12 mouse cellular contexts compared by ENCODE assay signal in the genomic region with DNA sequence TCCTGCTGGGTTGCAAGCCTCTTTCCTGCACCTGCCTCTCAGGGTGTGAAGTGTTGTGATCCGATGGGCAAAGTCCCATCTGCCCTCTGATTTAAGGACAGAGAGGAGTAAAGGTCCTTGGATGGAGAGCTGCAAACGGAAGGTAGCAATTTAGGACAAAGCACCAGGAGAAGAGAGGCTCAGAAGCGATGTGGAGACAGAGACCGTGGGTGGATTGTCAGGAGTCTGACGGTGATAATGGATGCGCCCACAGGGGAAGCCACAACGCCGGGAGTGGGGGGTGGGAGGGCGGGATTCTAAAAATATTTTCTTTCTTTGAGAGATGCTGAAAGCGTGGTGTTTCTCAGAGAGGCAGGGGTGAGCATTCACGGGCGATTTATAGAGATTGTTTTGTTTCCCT.
A peak's percentile ranks its signal among the peaks of the same experiment; 100 is the strongest.
DNase-seq lines count a peak whose midpoint lies in the region; ATAC-seq lines count a peak whose summit lies in the region.
"Had no signal": no experiment of that assay in that cellular context is flagged by ENCODE, and none has a peak within 500 bp of the region (broad histone marks: within the 10 kb centered on the region; RNA-seq: fewer than 3 reads in every experiment).

No protein-coding gene starts in this region.

- 31% methylated on average over 12 of the region's 12 CpGs for WGBS in heart, embryonic 12.5 days
- 31% methylated on average over 12 of the region's 12 CpGs for WGBS in midbrain, embryonic 14.5 days
- 62% methylated on average over 12 of the region's 12 CpGs for whole genome bisulfite sequencing in midbrain, embryonic 11.5 days

- H3K27me3 ChIP-seq in heart, embryonic 12.5 days (replicated peaks): no peaks in the 10 kb centered on the region
- no peaks in the 10 kb centered on the region for H3K27me3 ChIP-seq in midbrain, embryonic 14.5 days (ENCODE audit: control insufficient read depth, insufficient read depth, low read length)
- no peaks in the 10 kb centered on the region for H3K27me3 ChIP-seq in midbrain, embryonic 11.5 days (ENCODE audit: control insufficient read depth, insufficient read depth, low read length)
- H3K27me3 ChIP-seq: embryonic facial prominence, embryonic 15.5 days; Patski had no signal

- no peak overlapping the region for H3K4me3 ChIP-seq in heart, embryonic 12.5 days
- no peak overlapping the region for H3K4me3 ChIP-seq in midbrain, embryonic 14.5 days (replicated peaks; ENCODE audit: low read depth, low read length)
- H3K4me3 ChIP-seq in midbrain, embryonic 11.5 days (ENCODE audit: low read depth, low read length): no peak overlapping the region
- H3K4me3 ChIP-seq: embryonic facial prominence, embryonic 15.5 days had no signal

- no peaks in the 10 kb centered on the region for H3K36me3 ChIP-seq in heart, embryonic 12.5 days
- H3K36me3 ChIP-seq in midbrain, embryonic 14.5 days (ENCODE audit: control insufficient read depth, insufficient read depth, low read length): no peaks in the 10 kb centered on the region; the same call in 1 of the 2 replicates
- H3K36me3 ChIP-seq in midbrain, embryonic 11.5 days (ENCODE audit: control insufficient read depth, insufficient read depth, low read length): no peaks in the 10 kb centered on the region
- H3K36me3 ChIP-seq: embryonic facial prominence, embryonic 15.5 days had no signal

- DNase-seq in cerebellum, postnatal 36 days: no peak
- DNase-seq in heart, postnatal 10 days: no peak
- DNase-seq in midbrain, embryonic 14.5 days: no peak
- DNase-seq in midbrain, embryonic 11.5 days (ENCODE audit: low spot score, missing footprints): no peak
- peak; percentile 48 for DNase-seq in telencephalon, adult 2 months (ENCODE audit: low read depth, low spot score)
- DNase-seq in spleen, adult 18-20 months: no peak
- DNase-seq: kidney, adult 11 months had no signal

- H3K4me1 ChIP-seq in heart, embryonic 12.5 days (replicated peaks): peaks cover 9% of the 10 kb centered on the region
- peaks cover 24% of the 10 kb centered on the region for H3K4me1 ChIP-seq in midbrain, embryonic 14.5 days (ENCODE audit: control insufficient read depth, insufficient read depth, low read length)
- no peaks in the 10 kb centered on the region for H3K4me1 ChIP-seq in midbrain, embryonic 11.5 days (ENCODE audit: control insufficient read depth, insufficient read depth, low read length)
- H3K4me1 ChIP-seq: embryonic facial prominence, embryonic 15.5 days had no signal

- ATAC-seq in cerebellum, adult (ENCODE audit: insufficient number of reproducible peaks, low FRiP score, low TSS enrichment): peak; percentile 52; the same call in 1 of the 2 replicates
- ATAC-seq in heart, embryonic 12.5 days (ENCODE audit: insufficient number of reproducible peaks, low FRiP score): no peak
- no peak for ATAC-seq in midbrain, embryonic 14.5 days (ENCODE audit: low FRiP score, low TSS enrichment)
- ATAC-seq in midbrain, embryonic 11.5 days (ENCODE audit: low FRiP score): no peak
- ATAC-seq: Patski had no signal

- intact Hi-C loops in heart, postnatal 10 days (cut with DNase I): no loop called here

- no peak overlapping the region for H3K27ac ChIP-seq in heart, embryonic 12.5 days (ENCODE audit: poor library complexity, severe bottlenecking)
- H3K27ac ChIP-seq in midbrain, embryonic 14.5 days (replicated peaks; ENCODE audit: low read depth, low read length): peak overlapping the region; percentile 70
- no peak overlapping the region for H3K27ac ChIP-seq in midbrain, embryonic 11.5 days (ENCODE audit: low read depth, low read length)
- H3K27ac ChIP-seq: embryonic facial prominence, embryonic 15.5 days had no signal

- H3K9me3 ChIP-seq in heart, embryonic 12.5 days (replicated peaks): no peaks in the 10 kb centered on the region
- H3K9me3 ChIP-seq in midbrain, embryonic 14.5 days (ENCODE audit: control insufficient read depth, low read length): no peaks in the 10 kb centered on the region
- H3K9me3 ChIP-seq in midbrain, embryonic 11.5 days (ENCODE audit: control insufficient read depth, low read length): no peaks in the 10 kb centered on the region
- H3K9me3 ChIP-seq: embryonic facial prominence, embryonic 15.5 days had no signal

- peak overlapping the region; percentile 48 for H3K4me2 ChIP-seq in heart, embryonic 12.5 days
- H3K4me2 ChIP-seq in midbrain, embryonic 14.5 days (ENCODE audit: low read length): 0 out of 2 replicates have a peak overlapping the region, but pooled peaks have one; percentile 25
- no peak overlapping the region for H3K4me2 ChIP-seq in midbrain, embryonic 11.5 days
- H3K4me2 ChIP-seq: embryonic facial prominence, embryonic 15.5 days; liver, embryonic 11.5 days had no signal

- no peak overlapping the region for H3K9ac ChIP-seq in heart, embryonic 12.5 days
- no peak overlapping the region; the same call in 1 of the 2 replicates for H3K9ac ChIP-seq in midbrain, embryonic 14.5 days (replicated peaks; ENCODE audit: low read length)
- no peak overlapping the region for H3K9ac ChIP-seq in midbrain, embryonic 11.5 days (ENCODE audit: low read length)
- H3K9ac ChIP-seq: embryonic facial prominence, embryonic 15.5 days had no signal
